Mouse (Mus musculus) brain, adult 2 months (tissue): ENCODE measurements around the gene Rims4.

ENCODE experiments used
- DNase-seq: peaks from one replicate; pipeline ENCODE4 v3.0.0; 2011; ENCODE audit warnings: low read depth, low spot score

Gene Rims4

DNA sequence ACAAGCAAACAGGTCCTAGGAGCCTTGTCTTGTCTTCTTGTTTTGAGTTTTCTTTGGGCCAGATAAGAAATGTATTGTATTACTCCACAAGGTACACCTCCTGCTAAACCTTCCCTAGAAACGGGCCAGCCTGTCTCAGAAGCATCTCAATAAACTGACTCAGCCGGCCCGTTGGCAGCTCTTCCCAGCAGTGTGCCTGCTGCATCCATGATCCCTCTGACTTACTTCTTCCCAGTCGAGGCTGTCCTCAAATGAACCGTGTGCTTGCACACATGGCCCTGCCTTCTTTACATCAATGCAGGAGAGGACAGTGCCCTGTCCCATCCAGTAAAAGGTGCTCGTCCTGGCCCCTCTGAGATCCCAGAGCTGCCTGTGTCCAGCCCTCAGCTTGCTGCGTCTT lies 8.9 kb downstream of the Rims4 start:
- DNase-seq = peak; percentile 67

DNA sequence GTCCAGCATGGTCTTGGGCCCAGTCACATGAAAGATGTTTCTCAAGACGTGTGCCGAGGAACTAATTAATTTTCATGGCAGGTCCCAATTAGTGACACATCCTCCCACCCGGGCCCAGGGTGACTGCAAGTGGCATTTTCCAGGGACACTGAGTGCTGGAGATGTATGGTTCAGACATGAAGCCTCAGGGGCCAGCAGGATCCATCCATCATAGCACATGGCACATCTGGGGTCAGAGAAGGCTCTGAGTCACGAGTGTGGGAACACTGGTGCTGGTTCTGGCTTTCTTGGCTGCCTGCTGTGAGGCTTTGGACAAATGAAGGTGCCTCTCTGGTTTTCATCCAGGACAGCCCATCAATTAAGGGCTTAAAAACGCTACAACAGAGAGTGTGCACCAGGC lies 11.4 kb downstream of the Rims4 start:
- no peak for DNase-seq

DNA sequence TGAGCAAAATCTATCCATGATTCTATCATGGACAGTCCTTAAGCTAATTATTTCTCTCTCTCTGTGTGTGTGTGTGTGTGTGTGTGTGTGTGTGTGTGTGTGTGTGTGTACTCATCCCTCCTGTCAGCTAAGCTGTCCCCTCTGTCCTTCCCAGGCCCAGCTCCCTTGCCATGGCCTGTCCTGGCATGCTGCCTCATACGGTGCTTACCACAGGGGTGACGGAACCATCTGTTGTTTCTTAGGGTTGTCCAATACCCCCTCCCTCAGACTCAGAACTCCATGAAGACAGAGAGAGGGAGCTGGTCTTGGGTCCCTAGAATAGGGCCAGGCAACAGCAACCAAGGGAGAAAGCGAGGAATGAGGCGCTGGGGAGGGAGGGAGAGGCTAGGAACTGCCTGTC lies 14.2 kb downstream of the Rims4 start:
- DNase-seq = peak; percentile 86

GRCm38 (mm10) chr2:163903461-163903860 lies 15.0 kb downstream of the Rims4 start:
- peak; percentile 79 for DNase-seq

DNA sequence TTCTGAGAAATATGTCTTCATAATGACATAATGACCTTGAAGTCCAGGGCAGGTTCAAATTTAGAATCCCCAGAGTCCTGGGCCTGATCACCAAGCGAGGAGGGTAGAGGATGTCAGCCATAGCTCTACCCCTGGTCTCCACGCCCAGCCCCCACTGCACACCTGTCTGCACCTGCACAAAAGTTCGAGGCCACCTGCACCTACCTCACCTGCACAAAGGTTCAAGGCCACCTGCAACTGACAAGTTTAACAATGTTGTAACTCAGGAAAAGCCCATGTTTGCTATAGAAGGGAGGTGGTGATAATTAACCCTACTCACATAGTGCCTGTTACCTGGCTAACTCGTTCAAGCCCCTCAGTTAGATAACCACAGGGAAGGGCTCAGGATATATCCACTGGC lies 16.0 kb downstream of the Rims4 start:
- DNase-seq = no peak

DNA sequence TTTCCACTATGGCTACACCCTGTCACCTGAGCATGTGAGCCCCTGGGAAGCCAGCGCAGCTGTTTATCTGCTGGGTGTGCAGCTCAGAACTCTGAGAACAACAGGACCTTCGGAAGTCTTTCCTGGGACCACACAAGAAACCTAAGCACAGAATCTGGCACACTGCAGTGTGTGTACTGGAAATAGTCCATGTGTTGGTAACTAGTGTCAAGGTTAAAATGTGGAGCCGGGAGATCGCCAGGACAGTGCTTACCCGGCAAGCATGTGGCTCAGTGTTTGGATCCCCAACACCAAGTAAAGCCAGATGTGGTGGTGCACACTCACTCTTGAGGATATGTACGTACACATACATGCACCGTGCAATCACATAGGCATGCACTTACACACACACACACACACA lies 17.4 kb downstream of the Rims4 start:
- no peak for DNase-seq

DNA sequence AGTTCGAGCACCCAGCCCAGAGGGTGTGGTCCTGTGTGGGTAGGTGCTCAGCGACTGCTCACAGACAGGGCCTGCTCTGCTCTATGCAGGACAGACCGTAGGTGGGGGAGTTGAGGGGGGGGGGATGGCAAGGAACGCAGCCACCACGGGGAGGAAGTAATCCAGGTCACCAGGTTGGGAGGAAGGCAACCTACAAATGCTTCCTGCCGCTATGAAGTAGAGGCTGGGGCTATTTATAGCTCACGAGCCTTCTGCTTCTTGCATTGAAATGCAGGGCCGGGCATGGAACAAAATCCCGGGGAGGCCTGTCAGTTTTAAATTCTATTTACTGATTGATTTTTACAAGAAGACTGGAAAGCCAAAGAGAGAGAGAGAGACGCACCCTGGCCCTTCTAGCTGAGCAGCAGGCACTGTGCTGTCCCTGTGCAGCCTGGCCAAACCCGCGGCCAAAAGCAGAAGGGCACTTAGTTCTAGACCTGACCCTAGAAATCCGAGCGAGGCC lies 18.5 kb downstream of the Rims4 start:
- peak; percentile 89 for DNase-seq

- peak; percentile 67 for DNase-seq
These were observed 20.4 kb downstream of the Rims4 start for GRCm38 (mm10) chr2:163897988-163898535.

DNA sequence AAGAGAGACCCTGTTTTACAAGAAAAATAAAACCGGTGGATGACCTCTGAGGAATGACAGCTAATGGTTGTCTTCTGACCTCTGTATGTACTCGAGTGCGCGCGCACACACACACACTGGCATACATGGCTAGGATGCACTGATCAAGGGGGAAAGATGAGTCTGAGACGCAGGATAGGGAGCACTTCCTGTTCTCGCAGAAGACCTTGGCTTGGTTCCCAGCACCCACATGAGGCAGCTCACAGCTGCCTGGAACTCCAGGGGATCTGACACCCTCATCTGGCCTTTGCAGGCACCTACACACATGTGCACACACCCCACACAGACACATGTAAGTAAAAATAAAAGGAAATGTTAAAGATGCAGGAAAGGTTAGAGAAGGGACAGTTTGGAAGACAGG lies 21.5 kb downstream of the Rims4 start:
- DNase-seq = no peak

DNA sequence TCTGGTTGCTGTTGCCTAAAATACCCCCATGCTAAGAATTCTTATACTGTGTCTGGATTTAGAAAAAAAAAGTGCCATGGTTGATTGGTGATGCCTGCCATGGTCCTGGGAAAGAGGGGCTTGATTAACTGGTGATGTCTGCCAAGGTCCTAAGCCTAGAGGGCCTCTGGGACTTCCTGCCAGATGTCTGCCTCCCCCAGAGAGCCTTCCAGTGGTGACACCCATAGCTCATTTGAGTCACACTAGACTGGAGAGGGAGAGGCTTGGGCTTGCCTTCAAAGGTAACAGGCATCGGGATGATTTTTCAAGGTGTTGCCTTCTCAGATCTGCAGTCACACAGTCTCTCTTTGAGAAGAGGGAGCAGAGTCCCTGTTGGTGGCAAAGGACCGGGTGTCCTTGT lies 23.3 kb downstream of the Rims4 start:
- no peak for DNase-seq

- no peak for DNase-seq
These were observed 24.8 kb downstream of the Rims4 start for GRCm38 (mm10) chr2:163893446-163894370.

DNA sequence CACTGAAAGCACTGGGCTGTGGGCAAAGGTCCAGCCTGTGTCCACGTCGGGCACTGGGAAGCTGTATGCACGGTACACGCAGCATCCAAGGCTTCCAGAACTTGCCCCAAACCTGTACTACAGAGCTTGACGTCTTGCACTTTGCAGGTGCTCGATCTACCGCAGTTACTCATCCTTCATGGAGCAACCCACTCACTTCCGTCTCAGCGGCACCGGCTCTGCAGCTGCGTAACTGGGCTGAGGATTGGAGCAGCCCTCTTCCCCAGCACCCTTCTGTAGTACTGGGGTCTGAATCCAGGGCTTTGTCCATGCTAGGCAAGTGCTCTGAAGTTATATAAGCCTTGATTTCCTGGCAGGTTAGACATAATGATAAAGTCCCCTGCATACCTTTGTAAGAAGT lies 27.2 kb downstream of the Rims4 start:
- peak; percentile 72 for DNase-seq

GRCm38 (mm10) chr2:163890586-163890985 lies 27.9 kb downstream of the Rims4 start:
- DNase-seq = no peak

- DNase-seq = no peak
These were observed 29.1 kb downstream of the Rims4 start for GRCm38 (mm10) chr2:163889411-163889810.

DNA sequence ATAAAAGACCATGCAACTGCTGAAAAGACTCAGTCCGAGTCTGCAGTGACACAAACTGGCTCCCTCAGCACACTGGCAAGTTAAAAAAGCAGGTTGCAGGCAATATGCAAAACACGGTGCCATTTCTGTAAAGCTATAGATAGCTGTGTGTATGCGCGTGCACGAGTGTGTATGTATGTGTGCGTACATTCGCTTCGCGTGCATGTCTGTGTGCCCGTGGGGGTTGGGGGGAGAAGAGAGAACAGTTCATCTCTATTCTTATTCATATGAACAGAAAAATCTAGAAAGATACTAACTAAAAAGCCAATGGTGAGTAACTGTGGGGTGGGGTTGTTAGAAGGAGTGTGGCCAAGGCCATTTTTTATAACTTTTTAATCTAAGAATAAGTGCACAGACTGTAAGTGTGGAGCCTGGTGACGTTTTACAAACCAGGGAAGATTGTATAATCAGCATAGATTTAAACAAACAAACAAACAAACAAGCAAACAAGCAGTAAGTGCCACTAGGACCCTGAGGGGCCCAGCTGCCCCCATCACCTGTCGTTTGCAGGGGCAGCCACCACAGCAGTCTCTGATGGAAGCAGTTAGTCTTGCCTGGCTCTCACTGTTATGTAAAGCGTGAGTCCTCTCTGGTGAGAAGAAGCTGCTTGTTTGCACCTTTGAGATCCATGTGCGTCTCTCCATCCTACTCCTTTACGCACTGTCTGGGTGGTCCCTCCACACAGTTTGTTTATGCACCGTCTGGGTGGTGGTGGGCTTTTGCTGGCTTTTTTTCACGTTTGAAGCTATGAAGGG lies 35.4 kb downstream of the Rims4 start:
- peak; percentile 55 for DNase-seq

GRCm38 (mm10) chr2:163880891-163881290 lies 37.6 kb downstream of the Rims4 start:
- DNase-seq = peak; percentile 84

GRCm38 (mm10) chr2:163876830-163877498 lies 41.5 kb downstream of the Rims4 start:
- DNase-seq = peak; percentile 74

DNA sequence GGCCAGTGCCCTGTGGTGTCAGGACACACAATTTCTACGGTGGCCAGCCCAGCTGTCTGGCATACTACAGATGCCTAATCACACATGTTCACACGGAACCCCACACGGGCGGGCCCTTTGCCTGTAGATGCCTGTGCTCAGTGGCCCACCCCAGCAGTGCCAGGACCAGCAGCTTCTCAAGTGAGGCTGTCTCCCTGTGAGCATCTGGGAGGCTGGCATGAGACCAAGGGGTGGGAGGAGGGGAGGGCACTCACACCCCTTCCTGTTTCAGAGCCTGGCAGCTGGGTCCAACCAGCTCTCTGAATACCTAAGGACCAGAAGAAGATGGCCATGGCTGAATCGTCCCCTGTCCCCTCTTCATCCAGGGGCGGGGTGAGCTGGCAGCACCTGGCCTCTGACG lies 43.0 kb downstream of the Rims4 start:
- DNase-seq = peak; percentile 77

GRCm38 (mm10) chr2:163874877-163875276 lies 43.6 kb downstream of the Rims4 start:
- DNase-seq = no peak

DNA sequence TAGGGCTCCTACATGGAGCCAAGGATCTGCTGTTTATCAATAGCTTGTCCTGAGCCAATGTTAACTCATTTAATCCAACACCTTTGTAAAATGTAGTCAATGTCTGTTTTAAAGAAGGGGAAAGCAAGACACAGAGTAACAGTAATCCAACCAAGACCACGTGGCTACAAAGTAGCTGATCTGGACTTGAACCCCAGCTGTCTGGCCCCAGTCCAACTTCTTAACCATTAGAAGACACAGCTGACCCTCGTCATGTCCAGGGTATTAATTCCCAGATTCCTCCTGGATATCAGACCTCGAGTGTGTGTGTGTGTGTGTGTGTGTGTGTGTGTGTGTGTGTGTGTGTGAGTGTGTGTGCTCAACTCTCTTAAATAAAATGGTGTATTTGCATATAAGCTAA lies 46.6 kb downstream of the Rims4 start:
- no peak for DNase-seq

DNA sequence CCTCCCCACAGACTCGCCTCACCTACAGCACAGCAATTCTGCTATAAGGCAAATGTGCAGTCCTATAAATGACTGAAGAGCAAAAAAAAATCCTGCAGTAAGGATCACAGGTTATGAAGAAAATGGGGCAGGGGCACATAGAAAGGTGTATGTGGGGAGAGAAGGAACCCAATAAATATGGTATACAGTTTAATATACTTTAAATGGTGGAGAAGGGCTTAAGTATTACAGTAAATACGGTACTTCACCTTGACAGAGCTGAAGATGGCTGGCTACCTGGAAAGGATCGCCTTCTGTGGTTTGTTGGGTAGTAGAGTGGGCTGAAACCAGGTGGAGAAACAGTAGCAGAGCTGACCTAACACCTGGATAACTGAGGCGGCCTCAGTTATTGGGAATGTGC lies 47.2 kb downstream of the Rims4 start:
- no peak for DNase-seq

DNA sequence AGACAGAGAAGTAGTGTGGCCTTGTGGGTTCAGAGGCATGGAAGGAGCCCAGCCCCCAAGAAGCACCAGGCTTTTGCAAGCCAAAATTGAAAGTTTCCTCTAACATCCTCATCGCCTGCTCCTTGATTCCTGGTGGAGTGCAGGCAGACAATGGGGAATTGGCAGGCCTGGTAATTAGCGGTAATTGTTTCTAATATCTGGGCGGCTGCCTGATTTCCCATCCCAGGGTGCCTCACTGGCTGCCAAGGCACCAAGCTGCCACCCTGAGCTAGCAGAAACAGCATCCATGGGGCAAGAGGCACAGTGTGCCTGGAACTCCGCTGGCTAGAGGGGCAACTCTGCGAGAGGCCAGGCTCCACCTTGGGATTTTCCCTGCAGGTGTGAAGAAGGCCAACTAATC lies 48.7 kb downstream of the Rims4 start:
- peak; percentile 56 for DNase-seq
